Mouse (Mus musculus) ES-Bruce4 (cell line): ENCODE results near the gene Napsa.

Experiments
- CTCF ChIP-seq: IDR thresholded peaks from one replicate; pipeline ENCODE4 v1.8.1; 2011; ENCODE audit warnings: low read depth, low read length
- EP300 ChIP-seq: IDR thresholded peaks from 2 replicates; pipeline ENCODE4 v1.6.1; 2011; ENCODE audit warnings: low read depth, low read length; ENCODE audit not compliant: insufficient read depth
- POLR2A ChIP-seq: IDR thresholded peaks from one replicate; pipeline ENCODE4 v1.8.1; 2011; ENCODE audit warnings: low read length; ENCODE audit not compliant: insufficient read depth

DNA sequence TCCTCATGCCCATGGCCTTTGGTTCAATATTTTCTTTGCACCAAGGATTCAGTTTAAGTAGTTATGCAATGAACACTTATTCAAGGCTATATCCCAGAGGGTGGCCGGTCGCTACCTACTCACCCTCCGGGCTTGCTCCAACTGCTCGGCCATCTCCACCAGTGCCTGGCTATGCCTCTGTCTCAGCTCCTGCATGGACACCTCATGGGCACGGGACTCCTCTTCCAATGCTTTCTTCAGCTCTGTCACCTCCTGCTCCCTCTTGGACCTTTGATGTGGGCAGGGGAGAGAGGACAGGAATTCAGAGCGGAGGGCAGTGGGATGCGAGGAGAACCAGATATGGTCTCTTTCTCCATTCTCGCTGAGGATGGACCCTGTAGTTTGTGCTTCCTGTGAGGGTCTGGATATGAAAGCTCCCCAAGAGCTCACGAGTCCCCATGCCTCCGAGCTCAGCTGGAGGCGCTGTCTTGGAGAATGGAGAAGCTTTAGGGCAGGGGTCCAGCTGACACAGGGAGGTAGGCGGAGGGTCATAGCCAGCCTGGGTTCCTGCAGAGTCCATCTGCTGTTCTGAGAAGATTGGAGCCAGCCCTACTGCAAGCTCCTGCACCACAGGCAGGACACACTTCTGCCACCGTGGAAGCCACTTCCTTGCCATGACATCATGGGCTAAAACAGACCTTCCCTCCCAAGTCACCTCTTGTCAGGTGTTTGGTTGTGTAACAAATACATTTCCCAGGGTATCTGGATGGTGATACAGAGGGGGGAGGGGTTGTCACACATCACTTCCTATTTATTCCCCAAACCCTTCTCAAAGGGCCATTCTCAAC lies 53.3 kb downstream of the Napsa start:
- TF ChIP-seq POLR2A (no peak), CTCF (no peak), EP300 (no peak)
